Mouse (Mus musculus) midbrain, embryonic 12.5 days (tissue): ENCODE results near the gene Gal3st1. TPM values are rescaled to one million over a fixed set of nuclear protein-coding genes. Genes with fewer than 3 reads are reported as not detected.
"Not testable (repeated sequence)": the region's sequence is repeated elsewhere in the genome, so short reads cannot be mapped to it uniquely, and the experiment has no call there.

Experiments used
- ATAC-seq: fragments of 200-750 bp; cut with Nextera tagmentation; 2 replicates; pipeline ENCODE4 v1.8.0; 2017; ENCODE audit warnings: low read depth, moderate TSS enrichment, moderate library complexity; ENCODE audit not compliant: low FRiP score
- H3K27ac ChIP-seq: fragments of 300-500 bp; sonication (generic); replicated peaks from 2 replicates; pipeline ENCODE4 v1.5.1; 2016; ENCODE audit warnings: mild to moderate bottlenecking
- H3K27me3 ChIP-seq: fragments of 300-500 bp; sonication (generic); 2 replicates; pipeline ENCODE4 v1.6.1; 2016; ENCODE audit warnings: mild to moderate bottlenecking
- H3K36me3 ChIP-seq: fragments of 300-500 bp; sonication (generic); 2 replicates; pipeline ENCODE4 v1.6.1; 2016
- H3K4me1 ChIP-seq: fragments of 300-500 bp; sonication (generic); 2 replicates; pipeline ENCODE4 v1.6.1; 2016
- H3K4me2 ChIP-seq: fragments of 300-500 bp; sonication (generic); replicated peaks from 2 replicates; pipeline ENCODE4 v1.6.1; 2016; ENCODE audit warnings: mild to moderate bottlenecking, moderate library complexity
- H3K4me3 ChIP-seq: fragments of 300-500 bp; sonication (generic); 2 replicates; pipeline ENCODE4 v1.5.1; 2016; ENCODE audit warnings: mild to moderate bottlenecking
- H3K9ac ChIP-seq: fragments of 300-500 bp; sonication (generic); replicated peaks from 2 replicates; pipeline ENCODE4 v1.6.1; 2016; ENCODE audit warnings: mild to moderate bottlenecking, moderate library complexity
- H3K9me3 ChIP-seq: fragments of 300-500 bp; sonication (generic); 2 replicates; pipeline ENCODE4 v1.6.1; 2016; ENCODE audit warnings: mild to moderate bottlenecking
- WGBS: fragments of 180-500 bp; shearing (Covaris S2); methylation state at CpG from one replicate; pipeline ENCODE4 v1.1.7; 2016; 5-methylcytosine and 5-hydroxymethylcytosine counted together
- polyA plus RNA-seq: library from polyadenylated mRNA; unstranded; fragments of >200 nt; fragmentation: Nextera tagmentation; extraction: Ambion mirVana; gene quantifications from 2 replicates; pipeline ENCODE4 v1.2.1, GENCODE M21; 2016

The Gal3st1 gene
- polyA plus RNA-seq, 1 experiment from 2014 or later: 0.80 TPM

- not testable (repeated sequence) for H3K4me2 ChIP-seq, H3K4me3 ChIP-seq, H3K4me1 ChIP-seq, ATAC-seq, H3K36me3 ChIP-seq, H3K27ac ChIP-seq, H3K9me3 ChIP-seq, H3K9ac ChIP-seq, H3K27me3 ChIP-seq
- 90% methylated on average over 14 of the region's 14 CpGs for WGBS
These were observed 32.4 kb downstream of the Gal3st1 start for GRCm38 (mm10) chr11:4015796-4016195.

- not testable (repeated sequence) for H3K4me2 ChIP-seq, H3K27ac ChIP-seq, H3K4me1 ChIP-seq, H3K4me3 ChIP-seq, H3K9ac ChIP-seq, H3K36me3 ChIP-seq, H3K27me3 ChIP-seq, ATAC-seq, H3K9me3 ChIP-seq
- 88% methylated on average over 13 of the region's 13 CpGs for WGBS
These were observed 38.7 kb downstream of the Gal3st1 start for GRCm38 (mm10) chr11:4022111-4022510.

GRCm38 (mm10) chr11:4023321-4023720, 39.9 kb downstream of the Gal3st1 start:
- Histone ChIP-seq H3K36me3 (no peaks in the 10 kb centered on the region), H3K4me1 (no peaks in the 10 kb centered on the region), H3K27me3 (no peaks in the 10 kb centered on the region), H3K9me3 (no peaks in the 10 kb centered on the region), H3K4me2 (no peak overlapping the region), H3K4me3 (no peak overlapping the region), H3K9ac (no peak overlapping the region), H3K27ac (no peak overlapping the region)
- ATAC-seq: no peak
- WGBS: 67% methylated on average over 2 of the region's 2 CpGs

- ATAC-seq: no peak
- no peaks in the 10 kb centered on the region for H3K9me3 ChIP-seq
- no peaks in the 10 kb centered on the region for H3K4me1 ChIP-seq
- H3K27me3 ChIP-seq: peaks cover 7% of the 10 kb centered on the region
- 83% methylated on average over 8 of the region's 8 CpGs for WGBS
- H3K36me3 ChIP-seq: no peaks in the 10 kb centered on the region
- no peak overlapping the region for H3K4me2 ChIP-seq
- H3K9ac ChIP-seq: no peak overlapping the region
- H3K4me3 ChIP-seq: no peak overlapping the region
- H3K27ac ChIP-seq: no peak overlapping the region
These were observed 43.6 kb downstream of the Gal3st1 start for GRCm38 (mm10) chr11:4027066-4027465.

- no peak overlapping the region for H3K4me2 ChIP-seq
These were observed 44.3 kb downstream of the Gal3st1 start for GRCm38 (mm10) chr11:4027561-4028334.

GRCm38 (mm10) chr11:4029343-4029742, 45.9 kb downstream of the Gal3st1 start:
- WGBS: 69% methylated on average over 4 of the region's 4 CpGs
- Histone ChIP-seq H3K36me3 (no peaks in the 10 kb centered on the region), H3K27ac (no peak overlapping the region), H3K9me3 (no peaks in the 10 kb centered on the region), H3K4me1 (no peaks in the 10 kb centered on the region), H3K4me2 (no peak overlapping the region), H3K27me3 (peaks cover 7% of the 10 kb centered on the region), H3K4me3 (no peak overlapping the region), H3K9ac (no peak overlapping the region)
- ATAC-seq: no peak

More at GRCm38 (mm10) chr11:4027561-4028334, 44.3 kb downstream of the Gal3st1 start:
- Histone ChIP-seq H3K9ac (no peak overlapping the region), H3K9me3 (no peaks in the 10 kb centered on the region), H3K4me1 (no peaks in the 10 kb centered on the region), H3K27ac (no peak overlapping the region), H3K36me3 (no peaks in the 10 kb centered on the region), H3K27me3 (peaks cover 7% of the 10 kb centered on the region), H3K4me3 (no peak overlapping the region)
- 85% methylated on average over 9 of the region's 9 CpGs for WGBS
- no peak for ATAC-seq

- H3K4me3 ChIP-seq: no peak within 1 kb of the TSS
- peaks cover 7% of the 10 kb centered on the region for H3K27me3 ChIP-seq
- WGBS: 43% methylated on average over 16 of the region's 16 CpGs
- H3K4me1 ChIP-seq: no peaks in the 10 kb centered on the region
- no peak for ATAC-seq
- no peak within 1 kb of the TSS for H3K9ac ChIP-seq
- no peak within 1 kb of the TSS for H3K27ac ChIP-seq
- no peak within 1 kb of the TSS for H3K4me2 ChIP-seq
- no peaks in the 10 kb centered on the region for H3K9me3 ChIP-seq
- H3K36me3 ChIP-seq: no peaks in the 10 kb centered on the region
These were observed 47.9 kb downstream of the Gal3st1 start, which contains the start of gene Sec14l4 for GRCm38 (mm10) chr11:4031126-4031941. Gene Sec14l4, plus strand, starts transcription at chr11:4031462.

- Histone ChIP-seq H3K27me3 (peaks cover 7% of the 10 kb centered on the region), H3K27ac (no peak overlapping the region), H3K4me2 (no peak overlapping the region), H3K9ac (no peak overlapping the region), H3K36me3 (no peaks in the 10 kb centered on the region), H3K4me1 (no peaks in the 10 kb centered on the region), H3K9me3 (no peaks in the 10 kb centered on the region), H3K4me3 (no peak overlapping the region)
- WGBS: 38% methylated on average over 12 of the region's 12 CpGs
- ATAC-seq: no peak
These were observed 48.5 kb downstream of the Gal3st1 start for GRCm38 (mm10) chr11:4031961-4032360.

- H3K36me3 ChIP-seq: no peaks in the 10 kb centered on the region
- no peaks in the 10 kb centered on the region for H3K9me3 ChIP-seq
- H3K4me1 ChIP-seq: no peaks in the 10 kb centered on the region
- no peak overlapping the region for H3K4me2 ChIP-seq
- no peak for ATAC-seq
- H3K27me3 ChIP-seq: peaks cover 7% of the 10 kb centered on the region
- H3K4me3 ChIP-seq: no peak overlapping the region
- no peak overlapping the region for H3K27ac ChIP-seq
- WGBS: 69% methylated on average over 7 of the region's 7 CpGs
- H3K9ac ChIP-seq: no peak overlapping the region
These were observed 50.0 kb downstream of the Gal3st1 start for GRCm38 (mm10) chr11:4033471-4033870.

- Histone ChIP-seq H3K27me3 (peaks cover 7% of the 10 kb centered on the region), H3K9ac (no peak overlapping the region), H3K9me3 (no peaks in the 10 kb centered on the region), H3K27ac (no peak overlapping the region), H3K4me1 (no peaks in the 10 kb centered on the region), H3K4me2 (no peak overlapping the region), H3K4me3 (no peak overlapping the region), H3K36me3 (no peaks in the 10 kb centered on the region)
- 91% methylated on average over 4 of the region's 4 CpGs for WGBS
- no peak for ATAC-seq
These were observed 50.7 kb downstream of the Gal3st1 start for GRCm38 (mm10) chr11:4034169-4034568.

- H3K4me1 ChIP-seq: no peaks in the 10 kb centered on the region
- H3K9ac ChIP-seq: no peak overlapping the region
- H3K4me3 ChIP-seq: no peak overlapping the region
- ATAC-seq: no peak
- 71% methylated on average over 18 of the region's 18 CpGs for WGBS
- peaks cover 7% of the 10 kb centered on the region for H3K27me3 ChIP-seq
- no peaks in the 10 kb centered on the region for H3K9me3 ChIP-seq
- H3K36me3 ChIP-seq: no peaks in the 10 kb centered on the region
- no peak overlapping the region for H3K4me2 ChIP-seq
- H3K27ac ChIP-seq: no peak overlapping the region
These were observed 51.9 kb downstream of the Gal3st1 start for GRCm38 (mm10) chr11:4035116-4035892.

GRCm38 (mm10) chr11:4035916-4036315, 52.5 kb downstream of the Gal3st1 start:
- Histone ChIP-seq H3K4me3 (no peak overlapping the region), H3K4me2 (no peak overlapping the region), H3K27me3 (peaks cover 7% of the 10 kb centered on the region), H3K9me3 (no peaks in the 10 kb centered on the region), H3K9ac (no peak overlapping the region), H3K36me3 (no peaks in the 10 kb centered on the region), H3K4me1 (no peaks in the 10 kb centered on the region), H3K27ac (no peak overlapping the region)
- ATAC-seq: no peak
- WGBS: 92% methylated on average over 6 of the region's 6 CpGs
